Mouse (Mus musculus) brain, embryonic 14.5 days (tissue): ENCODE data around the gene Vkorc1. TPM values are rescaled to one million over a fixed set of nuclear protein-coding genes. Genes with fewer than 3 reads are reported as not detected.

Experiments
- DNase-seq: peaks from one replicate; pipeline ENCODE4 v3.0.0-alpha.2; 2011; ENCODE audit warnings: low read depth
- CTCF ChIP-seq: fragments of 200-500 bp; IDR thresholded peaks from 2 replicates; pipeline ENCODE4 v1.5.1; 2012; ENCODE audit warnings: inconsistent platforms, mild to moderate bottlenecking, moderate library complexity, borderline replicate concordance; ENCODE audit not compliant: insufficient read depth, insufficient read length; ENCODE audit errors: extremely low read depth
- POLR2A ChIP-seq: fragments of 200-500 bp; IDR thresholded peaks from 2 replicates; pipeline ENCODE4 v1.6.1; 2012; ENCODE audit warnings: mild to moderate bottlenecking, inconsistent platforms, borderline replicate concordance; ENCODE audit not compliant: poor library complexity, insufficient read depth, insufficient read length, severe bottlenecking; ENCODE audit errors: extremely low read depth
- polyA plus RNA-seq: library from polyadenylated mRNA; depleted of rRNA; stranded (reverse); fragments of >200 nt; gene quantifications from 2 replicates; pipeline ENCODE4 v1.2.3, GENCODE M21; 2012

The Vkorc1 gene
- polyA plus RNA-seq, 1 experiment, result 68.2 TPM

- TF ChIP-seq POLR2A (no peak), CTCF (no peak)
- no peak for DNase-seq
These were observed 6.6 kb downstream of the Vkorc1 start for GRCm38 (mm10) chr7:127888821-127889220.

GRCm38 (mm10) chr7:127887781-127888180 is 7.6 kb downstream of the Vkorc1 start:
- no peak for TF ChIP-seq CTCF
- TF ChIP-seq POLR2A, result no peak
- DNase-seq, result no peak

GRCm38 (mm10) chr7:127887191-127887590 is 8.2 kb downstream of the Vkorc1 start:
- DNase-seq, result no peak
- no peak for TF ChIP-seq POLR2A
- no peak for TF ChIP-seq CTCF

- DNase-seq, result no peak
- TF ChIP-seq POLR2A (no peak), CTCF (no peak)
These were observed 8.9 kb downstream of the Vkorc1 start for GRCm38 (mm10) chr7:127886551-127886950.

GRCm38 (mm10) chr7:127885951-127886350 is 9.5 kb downstream of the Vkorc1 start:
- DNase-seq, result no peak
- TF ChIP-seq POLR2A (no peak), CTCF (no peak)

GRCm38 (mm10) chr7:127880431-127880830 is 15.0 kb downstream of the Vkorc1 start:
- TF ChIP-seq CTCF, result no peak
- no peak for TF ChIP-seq POLR2A
- DNase-seq, result no peak

- no peak for TF ChIP-seq CTCF
- no peak for TF ChIP-seq POLR2A
- no peak for DNase-seq
These were observed 16.1 kb downstream of the Vkorc1 start for GRCm38 (mm10) chr7:127879301-127879700.

GRCm38 (mm10) chr7:127876467-127877348 is 18.7 kb downstream of the Vkorc1 start, which contains the start of gene Zfp668:
Gene Zfp668 (minus strand): TSS chr7:127876828.
- peak; percentile 75; the same call in 1 of the 2 replicates for TF ChIP-seq POLR2A
- no peak for TF ChIP-seq CTCF
- DNase-seq, result peak; percentile 99

GRCm38 (mm10) chr7:127876041-127876466 is 19.4 kb downstream of the Vkorc1 start, which contains the start of gene Zfp646:
Gene Zfp646 (plus strand): TSS chr7:127876221.
- TF ChIP-seq CTCF, result no peak
- 0 out of 2 replicates have a peak, but pooled peaks have one; percentile 2 for TF ChIP-seq POLR2A
- DNase-seq, result peak; percentile 98

- TF ChIP-seq POLR2A (peak; percentile 30), CTCF (no peak)
- peak; percentile 99 for DNase-seq
These were observed 19.8 kb downstream of the Vkorc1 start for GRCm38 (mm10) chr7:127875627-127876001.

- no peak for DNase-seq
These were observed 20.4 kb downstream of the Vkorc1 start for GRCm38 (mm10) chr7:127874812-127875626.

GRCm38 (mm10) chr7:127870136-127870821 is 25.1 kb downstream of the Vkorc1 start:
- DNase-seq, result no peak
- TF ChIP-seq CTCF, result peak; percentile 20; the same call in 1 of the 2 replicates
- no peak for TF ChIP-seq POLR2A

More at GRCm38 (mm10) chr7:127874812-127875626, 20.4 kb downstream of the Vkorc1 start:
- TF ChIP-seq CTCF, result no peak
- no peak; the same call in 1 of the 2 replicates for TF ChIP-seq POLR2A
